Comparison of ENCODE assay signal across 8 mouse cellular contexts in genomic region chr8:111299363-111299820, GRCm38 (mm10). TPM values are rescaled to one million over a fixed set of nuclear protein-coding genes. Genes with fewer than 3 reads are reported as not detected.
A peak's percentile ranks its signal among the peaks of the same experiment; 100 is the strongest.
DNase-seq lines count a peak whose midpoint lies in the region; ATAC-seq lines count a peak whose summit lies in the region.

No protein-coding gene starts in this region.

- no peak for ATAC-seq in forebrain, embryonic 16.5 days
- ATAC-seq in hindbrain, embryonic 11.5 days (ENCODE audit: low FRiP score): peak; percentile 3; the same call in 1 of the 2 replicates

- H3K4me1 ChIP-seq in forebrain, embryonic 16.5 days (replicated peaks; ENCODE audit: control insufficient read depth, insufficient read depth, low read length): peaks cover 11% of the 10 kb centered on the region
- peaks cover 3% of the 10 kb centered on the region; the same call in 1 of the 2 replicates for H3K4me1 ChIP-seq in hindbrain, embryonic 11.5 days (replicated peaks; ENCODE audit: control insufficient read depth, insufficient read depth, low read length)

- H3K27me3 ChIP-seq in forebrain, embryonic 16.5 days (replicated peaks; ENCODE audit: control insufficient read depth, insufficient read depth, low read length): no peaks in the 10 kb centered on the region
- H3K27me3 ChIP-seq in hindbrain, embryonic 11.5 days (ENCODE audit: control insufficient read depth, insufficient read depth, low read length): no peaks in the 10 kb centered on the region

- under 1% methylated on average over 28 of the region's 28 CpGs for WGBS in forebrain, embryonic 16.5 days
- under 1% methylated on average over 28 of the region's 28 CpGs for WGBS in hindbrain, embryonic 11.5 days

- peak; percentile 66 for DNase-seq in MEL-GATA-1-ER (ENCODE audit: extremely low read depth, low read depth)
- peak; percentile 62 for DNase-seq in c-Kit-positive CD71-positive TER-119-negative erythroid progenitor cells, embryonic 14.5 days (ENCODE audit: low read depth)
- DNase-seq in hindbrain, embryonic 11.5 days (ENCODE audit: low spot score): peak; percentile 69
- DNase-seq in left cerebral cortex, adult 11 months (ENCODE audit: low spot score): peak; percentile 6
- peak; percentile 72 for DNase-seq in lung, postnatal 36 days
- peak; percentile 62 for DNase-seq in retina, embryonic 14.5 days (ENCODE audit: low spot score)
- peak; percentile 31 to 53 for DNase-seq in urinary bladder, adult 18-20 months (ENCODE audit: low spot score in 2 of 2)

- peak overlapping the region; percentile 90 for H3K9ac ChIP-seq in forebrain, embryonic 16.5 days (replicated peaks; ENCODE audit: low read depth, low read length)
- peak overlapping the region; percentile 93 for H3K9ac ChIP-seq in hindbrain, embryonic 11.5 days (ENCODE audit: low read depth, low read length)

- H3K4me2 ChIP-seq in forebrain, embryonic 16.5 days (ENCODE audit: low read length): peak overlapping the region; percentile 62
- H3K4me2 ChIP-seq in hindbrain, embryonic 11.5 days (replicated peaks; ENCODE audit: low read depth, low read length): peak overlapping the region; percentile 63

- peaks cover 6% of the 10 kb centered on the region for H3K36me3 ChIP-seq in forebrain, embryonic 16.5 days (ENCODE audit: control insufficient read depth, insufficient read depth)
- H3K36me3 ChIP-seq in hindbrain, embryonic 11.5 days (ENCODE audit: control insufficient read depth, insufficient read depth, low read length): peaks cover 6% of the 10 kb centered on the region

- peak overlapping the region; percentile 66; the same call in 1 of the 2 replicates for H3K27ac ChIP-seq in forebrain, embryonic 16.5 days (ENCODE audit: low read length)
- H3K27ac ChIP-seq in hindbrain, embryonic 11.5 days (ENCODE audit: low read depth, low read length): peak overlapping the region; percentile 84

- H3K9me3 ChIP-seq in forebrain, embryonic 16.5 days (ENCODE audit: control insufficient read depth, low read length): no peaks in the 10 kb centered on the region
- H3K9me3 ChIP-seq in hindbrain, embryonic 11.5 days (ENCODE audit: control insufficient read depth, low read length): no peaks in the 10 kb centered on the region

- peak overlapping the region; percentile 89 for H3K4me3 ChIP-seq in forebrain, embryonic 16.5 days (replicated peaks; ENCODE audit: low read length)
- H3K4me3 ChIP-seq in hindbrain, embryonic 11.5 days (ENCODE audit: low read depth, low read length): peak overlapping the region; percentile 94

RNA-seq across cellular contexts. Expression of gene Rfwd3, which starts 0.6 kb away (rescaled TPM):
- polyA plus RNA-seq in forebrain, embryonic 16.5 days (2015; fragmentation: Nextera tagmentation; extraction: Ambion mirVana): 33.5 and 36.7 TPM in 2 replicates
- 64.5 and 84.4 TPM in 2 replicates for polyA plus RNA-seq in hindbrain, embryonic 11.5 days (2014; fragmentation: Nextera tagmentation; extraction: Ambion mirVana)

RNA-seq across cellular contexts. Expression of gene Mlkl, which starts 38.6 kb away (rescaled TPM):
- polyA plus RNA-seq in forebrain, embryonic 16.5 days (2015; fragmentation: Nextera tagmentation; extraction: Ambion mirVana): 0.41 and 0.87 TPM in 2 replicates
- 0.14 and 1.3 TPM in 2 replicates for polyA plus RNA-seq in hindbrain, embryonic 11.5 days (2014; fragmentation: Nextera tagmentation; extraction: Ambion mirVana)

RNA-seq across cellular contexts. Expression of gene Glg1, which starts 40.4 kb away (rescaled TPM):
- 67.0 and 74.7 TPM in 2 replicates for polyA plus RNA-seq in forebrain, embryonic 16.5 days (2015; fragmentation: Nextera tagmentation; extraction: Ambion mirVana)
- polyA plus RNA-seq in hindbrain, embryonic 11.5 days (2014; fragmentation: Nextera tagmentation; extraction: Ambion mirVana): 75.3 and 81.5 TPM in 2 replicates

Comparison
In these comparisons a context has a peak if more than half of its experiments do, and no peak if none do; other contexts are left out.
1. DNase-seq: peak in every context shown above with its lines; median percentile 72 in lung, postnatal 36 days; 69 in hindbrain, embryonic 11.5 days; 66 in MEL-GATA-1-ER; 62 in c-Kit-positive CD71-positive TER-119-negative erythroid progenitor cells, embryonic 14.5 days; 62 in retina, embryonic 14.5 days; 42 in urinary bladder, adult 18-20 months; 6 in left cerebral cortex, adult 11 months.